Mouse (Mus musculus) hindbrain, embryonic 14.5 days (tissue): ENCODE measurements around the gene Gm3776. TPM values are rescaled to one million over a fixed set of nuclear protein-coding genes. Genes with fewer than 3 reads are reported as not detected.
"Not testable (repeated sequence)": the region's sequence is repeated elsewhere in the genome, so short reads cannot be mapped to it uniquely, and the experiment has no call there.

Experiments
- ATAC-seq: fragments of 200-750 bp; cut with Nextera tagmentation; 2 replicates; pipeline ENCODE4 v1.8.0; 2017; ENCODE audit warnings: moderate number of reproducible peaks, mild to moderate bottlenecking, moderate TSS enrichment, moderate library complexity; ENCODE audit not compliant: low FRiP score
- DNase-seq: peaks from one replicate; pipeline ENCODE4 v3.0.0-alpha.2; 2015; ENCODE audit warnings: low spot score
- H3K27ac ChIP-seq: fragments of 300-500 bp; sonication (generic); 2 replicates; pipeline ENCODE4 v1.5.1; 2014; ENCODE audit warnings: mild to moderate bottlenecking, moderate library complexity
- H3K27me3 ChIP-seq: fragments of 300-500 bp; sonication (generic); 2 replicates; pipeline ENCODE4 v1.6.1; 2014; ENCODE audit warnings: mild to moderate bottlenecking, low read length, mixed read lengths; ENCODE audit not compliant: control insufficient read depth, insufficient read depth
- H3K36me3 ChIP-seq: fragments of 300-500 bp; sonication (generic); replicated peaks from 2 replicates; pipeline ENCODE4 v1.6.1; 2014; ENCODE audit not compliant: control insufficient read depth, insufficient read depth
- H3K4me1 ChIP-seq: fragments of 300-500 bp; sonication (generic); replicated peaks from 2 replicates; pipeline ENCODE4 v1.6.1; 2014; ENCODE audit warnings: antibody characterized with exemption, low read length, mixed read lengths; ENCODE audit not compliant: control insufficient read depth, insufficient read depth
- H3K4me2 ChIP-seq: fragments of 300-500 bp; sonication (generic); replicated peaks from 2 replicates; pipeline ENCODE4 v1.6.1; 2014; ENCODE audit warnings: mild to moderate bottlenecking, moderate library complexity
- H3K4me3 ChIP-seq: fragments of 300-500 bp; sonication (generic); replicated peaks from 2 replicates; pipeline ENCODE4 v1.5.1; 2014; ENCODE audit warnings: mild to moderate bottlenecking, low read length
- H3K9ac ChIP-seq: fragments of 300-500 bp; sonication (generic); 2 replicates; pipeline ENCODE4 v1.6.1; 2014
- H3K9me3 ChIP-seq: fragments of 300-500 bp; sonication (generic); 2 replicates; pipeline ENCODE4 v1.6.1; 2016; ENCODE audit warnings: low read length; ENCODE audit not compliant: control insufficient read depth
- WGBS: fragments of 180-500 bp; shearing (Covaris S2); extraction: QIAGEN DNeasy Blood & Tissue Kit; methylation state at CpG from one replicate; pipeline ENCODE4 v1.1.7; 2014; 5-methylcytosine and 5-hydroxymethylcytosine counted together
- polyA plus RNA-seq: library from polyadenylated mRNA; unstranded; fragments of >200 nt; fragmentation: Nextera tagmentation; extraction: Ambion mirVana; gene quantifications from 2 replicates; pipeline ENCODE4 v1.2.1, GENCODE M21; 2014

The Gm3776 gene
- polyA plus RNA-seq, 1 experiment from 2014 or later: not detected

DNA sequence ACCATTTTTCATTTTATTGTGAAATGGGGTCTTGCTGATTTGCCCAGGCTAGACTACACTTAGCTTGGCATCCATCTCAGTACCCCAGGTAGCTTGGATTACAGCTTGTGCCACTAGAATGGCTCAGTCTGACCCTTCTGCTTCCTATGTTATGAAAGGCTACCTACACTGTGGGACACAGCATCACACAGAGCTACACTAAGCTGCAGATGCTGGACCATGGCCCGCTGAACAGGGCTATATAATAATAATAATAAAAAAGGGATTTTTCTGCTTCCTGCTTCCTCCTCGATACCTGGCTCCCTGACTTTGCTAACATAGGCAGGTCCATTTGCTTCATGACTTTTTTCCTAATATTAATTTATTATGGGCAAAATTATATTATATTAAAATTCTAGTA, 32.5 kb upstream of the Gm3776 start:
- Histone ChIP-seq H3K27me3 (no peaks in the 10 kb centered on the region), H3K4me2 (no peak overlapping the region), H3K4me1 (no peaks in the 10 kb centered on the region), H3K9me3 (no peaks in the 10 kb centered on the region), H3K4me3 (no peak overlapping the region), H3K27ac (no peak overlapping the region), H3K9ac (no peak overlapping the region), H3K36me3 (no peaks in the 10 kb centered on the region)
- ATAC-seq (no peak), DNase-seq (no peak)
- 87% methylated on average over 2 of the region's 2 CpGs for WGBS

DNA sequence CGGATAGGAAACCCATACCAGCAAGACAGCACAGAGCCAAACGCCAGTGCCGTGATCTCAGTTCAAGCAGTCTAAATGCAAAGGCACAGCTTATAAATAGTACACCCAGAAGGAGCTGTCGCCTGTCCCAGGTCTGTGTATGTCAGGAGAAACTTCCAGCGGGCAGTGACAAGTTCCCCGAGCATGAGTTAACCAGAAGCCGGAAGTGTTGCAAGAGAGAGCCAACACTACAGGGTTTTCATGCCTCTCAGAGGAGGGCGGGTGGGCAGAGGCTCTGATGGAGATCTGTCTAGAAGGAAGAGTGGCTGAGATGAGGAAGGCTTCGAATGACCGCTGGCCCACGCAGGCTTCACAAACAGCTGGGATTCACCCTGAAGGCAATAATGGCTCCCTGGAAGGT, 31.6 kb upstream of the Gm3776 start:
- 91% methylated on average over 11 of the region's 11 CpGs for WGBS
- Histone ChIP-seq H3K4me2 (no peak overlapping the region), H3K27me3 (no peaks in the 10 kb centered on the region)

DNA sequence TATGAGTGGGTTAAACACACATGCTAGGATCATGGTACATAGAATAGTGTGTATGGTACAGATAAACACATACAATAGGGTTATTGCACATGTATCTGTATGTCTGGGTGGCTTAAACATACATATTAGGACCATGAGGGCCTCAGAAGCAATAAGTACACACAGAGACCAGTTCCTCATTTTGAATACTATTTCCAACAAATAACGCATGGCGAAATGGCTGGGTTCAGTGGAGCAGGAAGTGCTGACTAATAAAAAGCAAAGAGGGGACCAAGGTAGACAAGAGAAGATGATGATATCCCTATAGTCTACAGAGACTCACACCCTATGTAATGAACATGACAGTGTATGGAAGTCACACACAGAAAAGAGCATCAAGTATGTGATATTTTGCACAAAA, 28.8 kb upstream of the Gm3776 start:
- H3K27ac ChIP-seq: no peak overlapping the region
- H3K9ac ChIP-seq: no peak overlapping the region
- no peak overlapping the region for H3K4me3 ChIP-seq
- H3K27me3 ChIP-seq: no peaks in the 10 kb centered on the region
- WGBS: 96% methylated on average over 2 of the region's 2 CpGs
- no peak for ATAC-seq
- no peak overlapping the region for H3K4me2 ChIP-seq
- H3K9me3 ChIP-seq: no peaks in the 10 kb centered on the region
- DNase-seq: no peak
- H3K4me1 ChIP-seq: no peaks in the 10 kb centered on the region
- H3K36me3 ChIP-seq: no peaks in the 10 kb centered on the region

More for the DNA sequence above, 31.6 kb upstream of the Gm3776 start:
- no peaks in the 10 kb centered on the region for H3K4me1 ChIP-seq
- H3K9me3 ChIP-seq: no peaks in the 10 kb centered on the region
- H3K4me3 ChIP-seq: no peak overlapping the region
- no peaks in the 10 kb centered on the region for H3K36me3 ChIP-seq
- no peak overlapping the region for H3K27ac ChIP-seq
- no peak for ATAC-seq
- no peak overlapping the region for H3K9ac ChIP-seq
- no peak for DNase-seq

DNA sequence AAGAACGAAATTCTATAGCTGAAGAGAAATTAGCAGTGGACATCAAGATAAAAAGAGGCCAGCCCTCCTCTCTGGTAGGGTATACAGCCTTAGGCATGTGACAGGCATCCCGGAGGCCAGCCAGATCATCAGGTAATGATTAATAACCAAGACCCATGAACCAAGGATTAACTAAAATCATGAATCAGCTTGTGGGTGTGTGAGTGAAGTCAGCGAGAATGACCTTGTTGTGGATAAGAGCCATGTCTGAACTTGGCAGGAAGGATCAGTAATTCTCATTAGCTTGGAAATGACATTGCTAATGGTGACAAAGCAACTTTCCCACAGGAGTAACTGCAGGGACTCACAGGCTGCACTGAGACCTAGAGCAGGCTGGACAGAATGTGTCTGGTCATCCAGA, 27.3 kb upstream of the Gm3776 start:
- not testable (repeated sequence) for H3K4me1 ChIP-seq, ATAC-seq, DNase-seq, H3K4me3 ChIP-seq, H3K9me3 ChIP-seq, H3K36me3 ChIP-seq, H3K4me2 ChIP-seq, H3K27ac ChIP-seq, H3K27me3 ChIP-seq, H3K9ac ChIP-seq
- whole genome bisulfite sequencing: 71% methylated on average over 3 of the region's 3 CpGs

DNA sequence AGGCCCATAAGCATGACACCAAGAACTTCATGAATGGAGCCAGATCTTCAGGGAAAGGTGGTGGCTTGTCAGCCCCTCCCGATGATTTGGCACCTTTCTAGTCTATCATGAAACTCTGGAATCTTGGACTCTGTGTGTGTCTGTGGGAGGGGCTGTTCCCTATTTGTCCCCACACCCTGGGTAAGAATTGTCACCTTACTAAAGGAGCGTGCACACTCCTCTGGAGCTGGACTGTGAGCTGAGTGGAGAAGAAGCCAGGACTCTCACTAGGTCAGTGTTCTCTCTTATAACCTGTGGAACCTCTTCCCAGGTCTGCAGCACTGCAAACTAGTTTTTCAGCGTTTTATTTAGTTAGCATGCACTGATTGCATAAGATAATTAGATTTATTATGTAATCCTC, 26.5 kb upstream of the Gm3776 start, which contains the start of gene Gsta1:
Gene Gsta1 (plus strand): TSS at position 196 of the 400 bp plus-strand sequence.
- 96% methylated on average over 2 of the region's 3 CpGs for WGBS
- H3K4me3 ChIP-seq: not testable (repeated sequence)

DNA sequence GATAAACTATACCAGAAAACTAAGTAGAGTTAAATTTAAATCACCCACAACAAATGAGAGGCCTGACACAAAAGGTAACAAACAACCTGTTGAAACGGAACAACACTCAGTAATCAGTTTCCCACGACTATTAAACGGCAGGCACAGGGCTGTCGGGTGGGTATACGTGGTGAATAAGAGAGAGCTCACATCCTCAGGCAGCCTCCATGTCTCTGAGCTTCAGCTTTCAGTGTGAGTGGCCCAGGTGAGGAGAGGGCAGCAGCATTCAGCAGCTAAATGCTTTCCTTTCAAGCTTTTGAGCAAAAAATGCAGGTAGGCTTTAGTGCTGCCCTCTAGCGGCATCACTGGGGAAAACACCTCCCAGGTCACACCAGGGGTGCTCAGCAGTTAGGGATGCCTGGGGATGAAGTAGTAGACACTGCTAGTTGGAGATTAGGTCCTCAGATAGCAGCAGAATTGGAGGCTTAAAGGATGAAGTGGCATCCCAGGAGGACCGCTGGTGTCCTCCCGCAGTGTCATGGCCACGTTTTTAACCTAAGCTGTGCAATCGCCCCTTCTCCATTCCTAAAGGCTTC, 23.7 kb upstream of the Gm3776 start:
- H3K27me3 ChIP-seq, H3K4me2 ChIP-seq, H3K36me3 ChIP-seq, ATAC-seq, H3K9ac ChIP-seq, DNase-seq, H3K9me3 ChIP-seq, H3K4me3 ChIP-seq, H3K27ac ChIP-seq, H3K4me1 ChIP-seq: not testable (repeated sequence)
- WGBS: no CpG with 5 or more reads among the region's 10 CpGs

More for the DNA sequence above, 26.5 kb upstream of the Gm3776 start, which contains the start of gene Gsta1:
- not testable (repeated sequence) for DNase-seq, H3K4me1 ChIP-seq, H3K36me3 ChIP-seq, H3K4me2 ChIP-seq, H3K27ac ChIP-seq, H3K9me3 ChIP-seq, ATAC-seq, H3K9ac ChIP-seq, H3K27me3 ChIP-seq

DNA sequence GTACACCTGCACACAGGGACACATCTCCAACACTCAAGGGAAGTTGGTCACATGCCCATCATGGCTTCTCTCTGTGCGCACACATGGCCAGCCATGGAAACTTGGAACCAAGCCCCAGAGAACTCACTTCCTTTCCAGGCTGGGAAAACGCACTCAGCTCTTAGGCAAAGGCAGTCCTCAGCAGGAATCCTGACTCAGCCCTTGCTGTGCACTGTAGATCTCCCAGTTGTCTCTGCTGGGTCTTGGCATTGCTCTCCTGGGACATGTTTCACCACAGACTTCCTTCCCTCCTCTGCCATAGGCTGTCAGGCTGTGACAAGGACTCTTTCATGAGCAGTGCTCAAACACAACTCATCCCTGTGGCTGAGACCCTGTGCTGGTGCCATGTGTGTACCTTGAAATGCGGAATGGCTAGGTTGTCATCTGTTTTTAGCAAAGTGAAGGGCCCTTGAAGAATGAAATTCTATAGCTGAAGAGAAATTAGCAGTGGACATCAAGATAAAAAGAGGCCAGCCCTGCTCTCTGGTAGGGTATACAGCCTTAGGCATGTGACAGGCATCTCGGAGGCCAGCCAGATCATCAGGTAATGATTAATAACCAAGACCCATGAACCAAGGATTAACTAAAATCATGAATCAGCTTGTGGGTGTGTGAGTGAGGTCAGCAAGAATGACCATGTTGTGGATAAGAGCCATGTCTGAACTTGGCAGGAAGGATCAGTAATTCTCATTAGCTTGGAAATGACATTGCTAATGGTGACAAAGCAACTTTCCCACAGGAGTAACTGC, 1.1 kb upstream of the Gm3776 start:
- H3K4me3 ChIP-seq, ATAC-seq, H3K9me3 ChIP-seq, H3K4me2 ChIP-seq, H3K4me1 ChIP-seq, H3K27ac ChIP-seq, H3K36me3 ChIP-seq, DNase-seq, H3K9ac ChIP-seq, H3K27me3 ChIP-seq: not testable (repeated sequence)
- 82% methylated on average over 4 of the region's 4 CpGs for WGBS

DNA sequence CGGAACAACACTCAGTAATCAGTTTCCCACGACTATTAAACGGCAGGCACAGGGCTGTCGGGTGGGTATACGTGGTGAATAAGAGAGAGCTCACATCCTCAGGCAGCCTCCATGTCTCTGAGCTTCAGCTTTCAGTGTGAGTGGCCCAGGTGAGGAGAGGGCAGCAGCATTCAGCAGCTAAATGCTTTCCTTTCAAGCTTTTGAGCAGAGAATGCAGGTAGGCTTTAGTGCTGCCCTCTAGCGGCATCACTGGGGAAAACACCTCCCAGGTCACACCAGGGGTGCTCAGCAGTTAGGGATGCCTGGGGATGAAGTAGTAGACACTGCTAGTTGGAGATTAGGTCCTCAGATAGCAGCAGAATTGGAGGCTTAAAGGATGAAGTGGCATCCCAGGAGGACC, 2.8 kb downstream of the Gm3776 start:
- not testable (repeated sequence) for H3K4me2 ChIP-seq, H3K27me3 ChIP-seq, DNase-seq, H3K9me3 ChIP-seq, H3K9ac ChIP-seq, ATAC-seq, H3K4me1 ChIP-seq, H3K36me3 ChIP-seq, H3K27ac ChIP-seq, H3K4me3 ChIP-seq
- 0% methylated on average over 1 of the region's 6 CpGs for WGBS

DNA sequence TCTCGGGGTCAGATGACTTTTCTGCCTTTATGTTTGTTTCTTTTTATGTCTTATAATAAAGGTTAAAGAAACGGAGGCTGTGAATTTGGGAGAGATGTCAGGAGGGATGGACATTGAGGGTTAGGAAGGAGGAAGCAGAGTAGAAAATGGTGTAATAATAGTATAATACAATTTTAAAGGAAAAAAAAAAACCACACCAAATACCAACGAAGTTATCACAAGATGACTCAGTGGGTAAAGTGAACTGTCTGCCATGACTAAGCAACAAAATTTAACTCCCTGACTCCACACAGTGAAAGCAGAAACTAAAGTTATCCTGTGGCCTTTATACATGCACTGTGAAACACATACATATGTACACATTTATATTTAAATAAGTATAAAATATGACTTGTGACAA, 14.0 kb downstream of the Gm3776 start:
- ATAC-seq, H3K4me1 ChIP-seq, H3K27ac ChIP-seq, H3K36me3 ChIP-seq, H3K4me3 ChIP-seq, H3K9ac ChIP-seq, H3K4me2 ChIP-seq, H3K9me3 ChIP-seq, H3K27me3 ChIP-seq, DNase-seq: not testable (repeated sequence)
- WGBS: 80% methylated on average over 3 of the region's 3 CpGs
